Mouse (Mus musculus) kidney, embryonic 14.5 days (tissue): ENCODE data around the gene 1700109H08Rik. TPM values are rescaled to one million over a fixed set of nuclear protein-coding genes. Genes with fewer than 3 reads are reported as not detected.

Experiments used
- ATAC-seq: fragments of 200-750 bp; cut with Nextera tagmentation; 2 replicates; pipeline ENCODE4 v1.8.0; 2017; ENCODE audit warnings: moderate number of reproducible peaks, mild to moderate bottlenecking, moderate TSS enrichment, moderate library complexity; ENCODE audit not compliant: low FRiP score, low TSS enrichment
- H3K27ac ChIP-seq: fragments of 300-500 bp; sonication (generic); 2 replicates; pipeline ENCODE4 v1.5.1; 2014; ENCODE audit warnings: low read depth, mild to moderate bottlenecking, low read length, moderate library complexity, mixed read lengths
- H3K27me3 ChIP-seq: fragments of 300-500 bp; sonication (generic); 2 replicates; pipeline ENCODE4 v1.6.1; 2014; ENCODE audit warnings: mild to moderate bottlenecking, low read length; ENCODE audit not compliant: control insufficient read depth, insufficient read depth
- H3K36me3 ChIP-seq: fragments of 300-500 bp; sonication (generic); 2 replicates; pipeline ENCODE4 v1.6.1; 2014; ENCODE audit warnings: low read length, mixed read lengths; ENCODE audit not compliant: control insufficient read depth, insufficient read depth
- H3K4me1 ChIP-seq: fragments of 300-500 bp; sonication (generic); 2 replicates; pipeline ENCODE4 v1.6.1; 2014; ENCODE audit warnings: low read length, mixed read lengths; ENCODE audit not compliant: control insufficient read depth, insufficient read depth
- H3K4me2 ChIP-seq: fragments of 300-500 bp; sonication (generic); replicated peaks from 2 replicates; pipeline ENCODE4 v1.6.1; 2014; ENCODE audit warnings: low read depth, mild to moderate bottlenecking, low read length
- H3K4me3 ChIP-seq: fragments of 300-500 bp; sonication (generic); 2 replicates; pipeline ENCODE4 v1.5.1; 2014; ENCODE audit warnings: mild to moderate bottlenecking, low read length
- H3K9ac ChIP-seq: fragments of 300-500 bp; sonication (generic); 2 replicates; pipeline ENCODE4 v1.6.1; 2014; ENCODE audit warnings: low read depth, mild to moderate bottlenecking, low read length, moderate library complexity
- H3K9me3 ChIP-seq: fragments of 300-500 bp; sonication (generic); 2 replicates; pipeline ENCODE4 v1.6.1; 2016; ENCODE audit warnings: low read length; ENCODE audit not compliant: control insufficient read depth
- WGBS: fragments of 180-500 bp; shearing (Covaris S2); extraction: QIAGEN DNeasy Blood & Tissue Kit; methylation state at CpG from one replicate; pipeline ENCODE4 v1.1.7; 2014; 5-methylcytosine and 5-hydroxymethylcytosine counted together
- polyA plus RNA-seq: library from polyadenylated mRNA; unstranded; fragments of >200 nt; fragmentation: Nextera tagmentation; extraction: Ambion mirVana; gene quantifications from 2 replicates; pipeline ENCODE4 v1.2.1, GENCODE M21; 2014

Gene 1700109H08Rik
- polyA plus RNA-seq, 1 experiment from 2014 or later = 4.1 TPM

GRCm38 (mm10) chr5:3541871-3542270, 29.5 kb upstream of the 1700109H08Rik start:
- H3K9me3 ChIP-seq = no peaks in the 10 kb centered on the region
- no peaks in the 10 kb centered on the region for H3K27me3 ChIP-seq
- no peak overlapping the region for H3K9ac ChIP-seq
- H3K4me3 ChIP-seq = no peak overlapping the region
- no peak overlapping the region for H3K4me2 ChIP-seq
- peaks cover 12% of the 10 kb centered on the region; the same call in 1 of the 2 replicates for H3K4me1 ChIP-seq
- 78% methylated on average over 6 of the region's 6 CpGs for WGBS
- no peak for ATAC-seq
- no peak overlapping the region for H3K27ac ChIP-seq
- no peaks in the 10 kb centered on the region; the same call in 1 of the 2 replicates for H3K36me3 ChIP-seq

DNA sequence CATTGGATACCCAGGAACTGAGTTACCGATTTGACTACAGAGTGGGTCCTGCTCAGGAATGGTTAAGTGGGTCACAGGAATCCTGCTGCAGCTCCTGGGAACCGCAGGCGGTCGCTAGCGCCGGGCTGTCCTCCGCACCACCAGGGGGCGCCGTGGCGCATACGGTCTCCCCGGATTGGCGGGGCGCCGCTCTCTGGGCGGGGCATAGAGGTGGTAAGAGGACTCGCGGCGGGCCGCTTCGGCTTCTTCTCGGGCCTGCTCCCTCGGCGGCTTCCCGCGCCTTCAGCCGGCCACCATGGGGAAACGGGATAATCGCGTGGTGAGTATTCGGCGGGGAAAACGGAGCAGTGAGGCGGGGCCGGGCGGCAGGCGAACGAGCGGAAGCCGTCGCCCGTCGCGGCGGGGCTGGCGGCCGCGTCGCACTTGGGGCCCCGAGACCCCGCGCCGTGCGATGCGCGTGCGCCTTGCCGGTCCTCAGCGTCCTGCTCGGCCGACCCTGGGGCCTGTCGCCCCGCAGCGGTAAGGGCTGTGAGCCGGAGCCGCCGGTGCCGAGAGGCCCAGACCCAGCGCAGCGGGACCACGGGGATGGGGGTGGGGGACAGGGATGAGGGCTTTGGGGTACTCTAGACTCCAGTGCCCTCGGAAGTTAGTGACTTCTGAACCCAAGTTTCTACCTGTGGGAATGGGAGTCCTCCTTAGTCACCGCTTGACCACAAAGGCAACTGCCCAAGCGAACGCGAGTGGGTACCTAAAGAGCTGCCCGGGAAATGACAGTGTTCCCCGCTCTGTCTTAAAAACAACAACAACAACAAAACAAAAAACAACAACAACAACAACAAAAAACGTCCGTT, 27.5 kb upstream of the 1700109H08Rik start, which contains the start of gene Fam133b:
Gene Fam133b (plus strand): TSS at position 205 of the 851 bp plus-strand sequence.
- Histone ChIP-seq H3K36me3 (peaks cover 3% of the 10 kb centered on the region; the same call in 1 of the 2 replicates), H3K4me3 (peak within 1 kb of the TSS; percentile 89), H3K9me3 (no peaks in the 10 kb centered on the region), H3K9ac (peak within 1 kb of the TSS; percentile 91), H3K27ac (peak within 1 kb of the TSS; percentile 87), H3K27me3 (no peaks in the 10 kb centered on the region), H3K4me2 (peak within 1 kb of the TSS; percentile 45), H3K4me1 (peaks cover 12% of the 10 kb centered on the region; the same call in 1 of the 2 replicates)
- peak; percentile 97 for ATAC-seq
- WGBS = under 1% methylated on average over 75 of the region's 80 CpGs

DNA sequence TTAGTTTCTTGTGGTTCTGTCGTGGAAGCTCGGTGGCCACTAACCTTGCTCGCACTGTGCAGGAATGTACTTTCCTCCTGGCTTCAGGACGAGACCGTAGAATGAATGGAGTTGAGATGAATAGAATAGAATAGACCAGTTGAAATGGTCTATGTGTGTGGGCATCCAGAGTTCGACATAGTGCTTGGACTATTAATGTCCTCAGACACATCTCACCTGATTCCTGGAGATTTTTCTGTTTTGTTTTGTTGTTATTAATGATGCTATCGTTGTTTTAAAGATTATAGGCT, 26.9 kb upstream of the 1700109H08Rik start:
- H3K4me1 ChIP-seq = peaks cover 12% of the 10 kb centered on the region; the same call in 1 of the 2 replicates
- peaks cover 3% of the 10 kb centered on the region; the same call in 1 of the 2 replicates for H3K36me3 ChIP-seq
- WGBS = 11% methylated on average over 7 of the region's 7 CpGs
- H3K27ac ChIP-seq = no peak overlapping the region
- ATAC-seq = peak; percentile 36; the same call in 1 of the 2 replicates
- peak overlapping the region; percentile 45 for H3K4me2 ChIP-seq
- peak overlapping the region; percentile 91 for H3K9ac ChIP-seq
- H3K9me3 ChIP-seq = no peaks in the 10 kb centered on the region
- H3K4me3 ChIP-seq = peak overlapping the region; percentile 89
- H3K27me3 ChIP-seq = no peaks in the 10 kb centered on the region

GRCm38 (mm10) chr5:3546226-3546625, 25.1 kb upstream of the 1700109H08Rik start:
- H3K4me3 ChIP-seq = no peak overlapping the region
- no peaks in the 10 kb centered on the region for H3K27me3 ChIP-seq
- ATAC-seq = no peak
- peaks cover 3% of the 10 kb centered on the region; the same call in 1 of the 2 replicates for H3K36me3 ChIP-seq
- H3K4me1 ChIP-seq = peaks cover 12% of the 10 kb centered on the region; the same call in 1 of the 2 replicates
- H3K27ac ChIP-seq = no peak overlapping the region
- H3K4me2 ChIP-seq = no peak overlapping the region
- WGBS = 61% methylated on average over 1 of the region's 1 CpGs
- H3K9ac ChIP-seq = no peak overlapping the region
- no peaks in the 10 kb centered on the region for H3K9me3 ChIP-seq

GRCm38 (mm10) chr5:3551481-3551880, 19.9 kb upstream of the 1700109H08Rik start:
- H3K27ac ChIP-seq = no peak overlapping the region
- no peaks in the 10 kb centered on the region for H3K27me3 ChIP-seq
- H3K36me3 ChIP-seq = peaks cover 22% of the 10 kb centered on the region
- H3K4me1 ChIP-seq = no peaks in the 10 kb centered on the region
- H3K4me3 ChIP-seq = no peak overlapping the region
- no peaks in the 10 kb centered on the region for H3K9me3 ChIP-seq
- 86% methylated on average over 1 of the region's 1 CpGs for WGBS
- no peak for ATAC-seq
- H3K4me2 ChIP-seq = no peak overlapping the region
- H3K9ac ChIP-seq = no peak overlapping the region

DNA sequence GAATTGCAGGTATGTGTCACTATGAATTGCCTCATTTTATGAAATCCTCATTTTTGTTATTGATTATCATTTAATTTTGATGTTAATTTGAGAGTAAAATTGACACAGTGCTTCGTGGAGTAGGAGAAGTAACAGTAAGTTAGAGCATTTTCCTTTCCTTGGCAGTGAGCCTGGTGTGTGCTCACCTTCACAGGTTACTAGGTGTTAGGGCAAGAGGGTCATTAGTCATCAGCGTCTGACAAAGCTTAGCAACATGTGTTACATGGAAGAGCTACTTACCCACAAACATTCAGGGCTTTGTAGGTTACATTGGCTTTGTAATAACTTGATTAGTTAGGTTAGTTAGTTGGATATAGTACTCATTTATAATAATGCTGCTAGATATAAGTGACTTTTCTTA, 17.2 kb upstream of the 1700109H08Rik start:
- H3K27ac ChIP-seq = no peak overlapping the region
- H3K27me3 ChIP-seq = no peaks in the 10 kb centered on the region
- H3K4me3 ChIP-seq = no peak overlapping the region
- no peaks in the 10 kb centered on the region for H3K4me1 ChIP-seq
- ATAC-seq = no peak
- no peak overlapping the region for H3K9ac ChIP-seq
- peaks cover 40% of the 10 kb centered on the region for H3K36me3 ChIP-seq
- 89% methylated on average over 2 of the region's 2 CpGs for WGBS
- no peak overlapping the region for H3K4me2 ChIP-seq
- H3K9me3 ChIP-seq = no peaks in the 10 kb centered on the region

- Histone ChIP-seq H3K36me3 (peaks cover 83% of the 10 kb centered on the region), H3K4me2 (no peak overlapping the region), H3K9ac (no peak overlapping the region), H3K27me3 (no peaks in the 10 kb centered on the region), H3K4me3 (no peak overlapping the region), H3K4me1 (no peaks in the 10 kb centered on the region), H3K9me3 (0 out of 2 replicates have a peak, but pooled peaks cover 2% of the 10 kb centered on the region), H3K27ac (no peak overlapping the region)
- ATAC-seq = no peak
- 94% methylated on average over 2 of the region's 2 CpGs for WGBS
Observed at GRCm38 (mm10) chr5:3574825-3575224, 3.5 kb downstream of the 1700109H08Rik start.

DNA sequence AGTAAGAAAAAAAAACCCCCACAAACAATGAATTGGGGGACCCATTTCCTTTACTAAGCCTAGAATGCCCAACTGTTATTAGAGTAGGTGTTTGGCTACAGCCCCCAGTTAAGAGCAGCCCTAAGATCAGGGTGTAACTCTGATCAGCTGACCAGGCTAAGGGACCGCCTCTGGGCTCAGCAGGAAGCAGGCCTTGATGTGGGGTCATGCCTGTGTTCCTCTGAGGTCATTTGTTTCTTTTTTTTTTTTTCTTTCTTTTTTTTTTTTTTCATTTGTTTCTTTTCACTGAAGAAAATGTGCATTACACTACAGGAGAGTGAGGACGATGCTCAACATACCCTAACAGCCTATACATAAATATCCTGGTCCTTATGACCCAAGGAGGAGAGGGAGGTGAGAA, 6.6 kb downstream of the 1700109H08Rik start:
- Histone ChIP-seq H3K36me3 (peaks cover 80% of the 10 kb centered on the region), H3K4me1 (no peaks in the 10 kb centered on the region), H3K9ac (no peak overlapping the region), H3K27me3 (no peaks in the 10 kb centered on the region), H3K27ac (no peak overlapping the region), H3K9me3 (0 out of 2 replicates have a peak, but pooled peaks cover 2% of the 10 kb centered on the region), H3K4me3 (no peak overlapping the region), H3K4me2 (no peak overlapping the region)
- ATAC-seq = no peak
- 88% methylated on average over 2 of the region's 2 CpGs for WGBS

- Histone ChIP-seq H3K27me3 (no peaks in the 10 kb centered on the region), H3K36me3 (peaks cover 79% of the 10 kb centered on the region), H3K4me3 (no peak overlapping the region), H3K4me2 (no peak overlapping the region), H3K9me3 (0 out of 2 replicates have a peak, but pooled peaks cover 2% of the 10 kb centered on the region), H3K4me1 (no peaks in the 10 kb centered on the region), H3K27ac (no peak overlapping the region), H3K9ac (no peak overlapping the region)
- ATAC-seq = no peak
- whole genome bisulfite sequencing = 93% methylated on average over 7 of the region's 7 CpGs
Observed at GRCm38 (mm10) chr5:3579066-3579465, 7.7 kb downstream of the 1700109H08Rik start.
